Mouse (Mus musculus) frontal cortex, postnatal 36 days (tissue): ENCODE results near the gene Lcn6.
"Not testable (repeated sequence)": the region's sequence is repeated elsewhere in the genome, so short reads cannot be mapped to it uniquely, and the experiment has no call there.

Source experiments
- DNase-seq, 2 experiments: peaks; one replicate each; pipeline ENCODE4 v3.0.0; 2022; ENCODE audit warnings: low spot score in 2 of 2

Lcn6 gene

GRCm38 (mm10) chr2:25703706-25704105 is 27.1 kb downstream of the Lcn6 start:
- no peak for DNase-seq

- peak; percentile 87 to 91 for DNase-seq
These were observed 30.3 kb downstream of the Lcn6 start, which contains the start of gene Bmyc for GRCm38 (mm10) chr2:25706643-25707481. TSS of gene Bmyc (plus strand) at chr2:25706739.

- DNase-seq, result peak; percentile 21 to 52
These were observed 31.5 kb downstream of the Lcn6 start for GRCm38 (mm10) chr2:25708121-25708520.

GRCm38 (mm10) chr2:25709056-25709455 is 32.5 kb downstream of the Lcn6 start:
- DNase-seq, result not testable (repeated sequence)

GRCm38 (mm10) chr2:25709791-25710190 is 33.2 kb downstream of the Lcn6 start:
- DNase-seq, result not testable (repeated sequence)

GRCm38 (mm10) chr2:25711641-25712040 is 35.1 kb downstream of the Lcn6 start:
- DNase-seq, result not testable (repeated sequence)

GRCm38 (mm10) chr2:25717222-25717621 is 40.6 kb downstream of the Lcn6 start:
- no peak for DNase-seq
